In genomic region chr15:83037755-83038483, GRCm38 (mm10) we compare ENCODE assay signal across 9 mouse cellular contexts. TPM values are rescaled to one million over a fixed set of nuclear protein-coding genes. Genes with fewer than 3 reads are reported as not detected.
DNase-seq lines count a peak whose midpoint lies in the region; ATAC-seq and TF ChIP-seq lines count a peak whose summit lies in the region.
"Had no signal": no experiment of that assay in that cellular context is flagged by ENCODE, and none has a peak within 500 bp of the region (broad histone marks: within the 10 kb centered on the region; RNA-seq: fewer than 3 reads in every experiment).

No protein-coding gene starts in this region.

- peak; percentile 95 for TF ChIP-seq CTCF in C2C12 (IDR thresholded peaks at IDR 0.05; ENCODE audit: control insufficient read depth, insufficient read depth, insufficient read length)

- no peaks in the 10 kb centered on the region for H3K79me3 ChIP-seq in C2C12 (ENCODE audit: low read depth)

- peak; percentile 49; the same call in 1 of the 2 replicates for ATAC-seq in embryonic facial prominence, embryonic 11.5 days (replicated peaks; ENCODE audit: insufficient number of reproducible peaks, low FRiP score, low TSS enrichment, low read depth)
- peak; percentile 43; the same call in 1 of the 2 replicates for ATAC-seq in kidney, embryonic 16.5 days (ENCODE audit: low FRiP score, low TSS enrichment)
- 0 out of 2 replicates have a peak, but pooled peaks have one; percentile 33 for ATAC-seq in liver, embryonic 11.5 days (replicated peaks; ENCODE audit: low FRiP score)

- no peak overlapping the region for H3K9ac ChIP-seq in embryonic facial prominence, embryonic 11.5 days (replicated peaks; ENCODE audit: low read length)
- H3K9ac ChIP-seq in kidney, embryonic 16.5 days (replicated peaks; ENCODE audit: low read length): no peak overlapping the region
- H3K9ac ChIP-seq in liver, embryonic 11.5 days (ENCODE audit: low read depth, low read length): no peak overlapping the region

- WGBS in embryonic facial prominence, embryonic 11.5 days: 2% methylated on average over 8 of the region's 8 CpGs
- 2% methylated on average over 8 of the region's 8 CpGs for WGBS in kidney, embryonic 16.5 days
- WGBS in liver, embryonic 11.5 days: 9% methylated on average over 8 of the region's 8 CpGs

- H3K9me3 ChIP-seq in embryonic facial prominence, embryonic 11.5 days (replicated peaks; ENCODE audit: control insufficient read depth, low read length): no peaks in the 10 kb centered on the region
- H3K9me3 ChIP-seq in kidney, embryonic 16.5 days (ENCODE audit: low read length): no peaks in the 10 kb centered on the region
- no peaks in the 10 kb centered on the region for H3K9me3 ChIP-seq in liver, embryonic 11.5 days (ENCODE audit: control insufficient read depth, low read length)
- H3K9me3 ChIP-seq: heart, embryonic 13.5 days had no signal

- no peak overlapping the region for H3ac ChIP-seq in C2C12 (ENCODE audit: control insufficient read depth, insufficient read length, low read depth)

- no peaks in the 10 kb centered on the region for H3K36me3 ChIP-seq in C2C12 (ENCODE audit: control insufficient read depth, insufficient read depth)
- no peaks in the 10 kb centered on the region for H3K36me3 ChIP-seq in embryonic facial prominence, embryonic 11.5 days (replicated peaks; ENCODE audit: control insufficient read depth, insufficient read depth, low read depth, low read length)
- H3K36me3 ChIP-seq in kidney, embryonic 16.5 days (ENCODE audit: insufficient read depth, low read length): no peaks in the 10 kb centered on the region
- H3K36me3 ChIP-seq in liver, embryonic 11.5 days (ENCODE audit: control insufficient read depth, insufficient read depth, low read length): no peaks in the 10 kb centered on the region
- H3K36me3 ChIP-seq: heart, embryonic 13.5 days had no signal

- H3K4me1 ChIP-seq in embryonic facial prominence, embryonic 11.5 days (ENCODE audit: control insufficient read depth, insufficient read depth, low read length): peaks cover 3% of the 10 kb centered on the region; the same call in 1 of the 2 replicates
- H3K4me1 ChIP-seq in kidney, embryonic 16.5 days (ENCODE audit: insufficient read depth, low read length): peaks cover 47% of the 10 kb centered on the region
- H3K4me1 ChIP-seq in liver, embryonic 11.5 days (replicated peaks; ENCODE audit: control insufficient read depth, insufficient read depth, low read length): peaks cover 18% of the 10 kb centered on the region

- no peak overlapping the region for H3K4me2 ChIP-seq in embryonic facial prominence, embryonic 11.5 days (ENCODE audit: low read depth, low read length)
- no peak overlapping the region for H3K4me2 ChIP-seq in kidney, embryonic 16.5 days (replicated peaks; ENCODE audit: low read depth, low read length)
- no peak overlapping the region for H3K4me2 ChIP-seq in liver, embryonic 11.5 days
- H3K4me2 ChIP-seq: heart, embryonic 13.5 days had no signal

- no peak overlapping the region for H3K27ac ChIP-seq in embryonic facial prominence, embryonic 11.5 days (replicated peaks; ENCODE audit: low read depth, low read length)
- no peak overlapping the region for H3K27ac ChIP-seq in kidney, embryonic 16.5 days (ENCODE audit: low read length)
- no peak overlapping the region for H3K27ac ChIP-seq in liver, embryonic 11.5 days (ENCODE audit: low read depth, low read length)
- H3K27ac ChIP-seq: heart, embryonic 13.5 days had no signal

- no peak overlapping the region for H3K4me3 ChIP-seq in C2C12 (ENCODE audit: insufficient read depth, poor library complexity, severe bottlenecking)
- no peak overlapping the region for H3K4me3 ChIP-seq in embryonic facial prominence, embryonic 11.5 days (ENCODE audit: low read depth, low read length)
- H3K4me3 ChIP-seq in kidney, embryonic 16.5 days (ENCODE audit: low read length): no peak overlapping the region
- no peak overlapping the region for H3K4me3 ChIP-seq in liver, embryonic 11.5 days (ENCODE audit: low read depth, low read length)
- H3K4me3 ChIP-seq: heart, embryonic 13.5 days had no signal

- peak; percentile 94 for DNase-seq in adrenal gland, postnatal 14 days
- peak; percentile 90 for DNase-seq in embryonic facial prominence, embryonic 11.5 days (ENCODE audit: low spot score)
- DNase-seq in heart, adult 18-20 months: peak; percentile 89 to 98
- peak; percentile 84 for DNase-seq in liver, embryonic 11.5 days (ENCODE audit: low spot score)
- DNase-seq in ovary, postnatal 10 days (ENCODE audit: low spot score): peak; percentile 94
- DNase-seq in thymus, postnatal 0 days (ENCODE audit: low spot score): peak; percentile 85

- H3K79me2 ChIP-seq in C2C12 (ENCODE audit: control insufficient read depth, insufficient read depth): no peaks in the 10 kb centered on the region

- H3K27me3 ChIP-seq in C2C12 (ENCODE audit: control insufficient read depth, insufficient read depth, insufficient read length): peaks cover 74% of the 10 kb centered on the region
- H3K27me3 ChIP-seq in embryonic facial prominence, embryonic 11.5 days (ENCODE audit: control insufficient read depth, insufficient read depth, low read length): peaks cover 3% of the 10 kb centered on the region
- H3K27me3 ChIP-seq in kidney, embryonic 16.5 days (ENCODE audit: insufficient read depth, low read length): peaks cover 13% of the 10 kb centered on the region; the same call in 1 of the 2 replicates
- H3K27me3 ChIP-seq in liver, embryonic 11.5 days (replicated peaks; ENCODE audit: control insufficient read depth, insufficient read depth, low read length): peaks cover 10% of the 10 kb centered on the region; the same call in 1 of the 2 replicates

TF ChIP-seq in C2C12, 6 proteins besides CTCF, POLR2A, EP300 and RAD21:
- TF ChIP-seq MAX (IDR thresholded peaks at IDR 0.05) (no peak), MYOD1 (IDR thresholded peaks at IDR 0.05; ENCODE audit: control insufficient read depth, insufficient read length, low read depth) (no peak), USF1 (IDR thresholded peaks at IDR 0.05; ENCODE audit: low read depth) (no peak), CEBPB (IDR thresholded peaks at IDR 0.05; ENCODE audit: low read depth) (no peak), MYOG (IDR thresholded peaks at IDR 0.05; ENCODE audit: control insufficient read depth, extremely low read depth, insufficient read length) (no peak), FOSL1 (IDR thresholded peaks at IDR 0.05; ENCODE audit: insufficient read depth, low read length, poor library complexity, severe bottlenecking) (no peak)

RNA-seq across cellular contexts. Expression of gene Nfam1, which starts 4.8 kb away (rescaled TPM):
- 0.01 TPM for polyA plus RNA-seq in C2C12 (2012; fragmentation: generic; extraction: Trizol)
- total RNA-seq in adrenal gland, postnatal 14 days (2021): 2.6 and 5.9 TPM in 2 replicates
- 2.1 and 2.4 TPM in 2 replicates for polyA plus RNA-seq in embryonic facial prominence, embryonic 11.5 days (2014; fragmentation: Nextera tagmentation; extraction: Ambion mirVana)
- total RNA-seq in heart, adult 18-20 months (2021): 1 to 10 TPM; 1.5 to 2.0 TPM
- polyA plus RNA-seq in kidney, embryonic 16.5 days (2015; fragmentation: Nextera tagmentation; extraction: Ambion mirVana): 2.6 and 3.3 TPM in 2 replicates
- polyA plus RNA-seq in liver, embryonic 11.5 days (2014; fragmentation: Nextera tagmentation; extraction: Ambion mirVana): 6.6 and 7.4 TPM in 2 replicates
- polyA plus RNA-seq in thymus, postnatal 0 days (2015; fragmentation: Nextera tagmentation; extraction: Ambion mirVana): 3.2 and 3.6 TPM in 2 replicates

RNA-seq across cellular contexts. Expression of gene Tcf20, which starts 50.2 kb away (rescaled TPM):
- 13.0 TPM for polyA plus RNA-seq in C2C12 (2012; fragmentation: generic; extraction: Trizol)
- total RNA-seq in adrenal gland, postnatal 14 days (2021): 75.9 and 85.4 TPM in 2 replicates
- polyA plus RNA-seq in embryonic facial prominence, embryonic 11.5 days (2014; fragmentation: Nextera tagmentation; extraction: Ambion mirVana): 13.6 and 15.1 TPM in 2 replicates
- 10 to 100 TPM; 48.2 to 56.6 TPM for total RNA-seq in heart, adult 18-20 months (2021)
- 7.3 and 8.3 TPM in 2 replicates for polyA plus RNA-seq in kidney, embryonic 16.5 days (2015; fragmentation: Nextera tagmentation; extraction: Ambion mirVana)
- 6.4 and 7.1 TPM in 2 replicates for polyA plus RNA-seq in liver, embryonic 11.5 days (2014; fragmentation: Nextera tagmentation; extraction: Ambion mirVana)
- polyA plus RNA-seq in thymus, postnatal 0 days (2015; fragmentation: Nextera tagmentation; extraction: Ambion mirVana): 9.9 and 13.1 TPM in 2 replicates

RNA-seq across cellular contexts. Expression of gene Serhl, which starts 51.4 kb away (rescaled TPM):
- 17.8 TPM for polyA plus RNA-seq in C2C12 (2012; fragmentation: generic; extraction: Trizol)
- 53.8 and 63.2 TPM in 2 replicates for total RNA-seq in adrenal gland, postnatal 14 days (2021)
- 43.5 and 48.0 TPM in 2 replicates for polyA plus RNA-seq in embryonic facial prominence, embryonic 11.5 days (2014; fragmentation: Nextera tagmentation; extraction: Ambion mirVana)
- total RNA-seq in heart, adult 18-20 months (2021): 10 to 100 TPM; 46.1 to 55.5 TPM
- polyA plus RNA-seq in kidney, embryonic 16.5 days (2015; fragmentation: Nextera tagmentation; extraction: Ambion mirVana): 67.5 and 70.7 TPM in 2 replicates
- polyA plus RNA-seq in liver, embryonic 11.5 days (2014; fragmentation: Nextera tagmentation; extraction: Ambion mirVana): 45.8 and 49.4 TPM in 2 replicates
- 74.8 and 83.2 TPM in 2 replicates for polyA plus RNA-seq in thymus, postnatal 0 days (2015; fragmentation: Nextera tagmentation; extraction: Ambion mirVana)
